Mouse (Mus musculus): ENCODE data around the gene Tex52. TPM values are rescaled to one million over a fixed set of nuclear protein-coding genes. Genes with fewer than 3 reads are reported as not detected.
A peak's percentile ranks its signal among the peaks of the same experiment; 100 is the strongest.

Tex52 gene
- polyA plus RNA-seq, 1 experiment from 2014 or later, result 0.28 TPM

GRCm38 (mm10) chr6:128416169-128416568, 40.9 kb downstream of the Tex52 start:
- H3K27me3 ChIP-seq (replicated peaks), result no peaks in the 10 kb centered on the region
- peaks cover 46% of the 10 kb centered on the region for H3K36me3 ChIP-seq
- no peak overlapping the region for H3K4me2 ChIP-seq
- no peak overlapping the region for H3K4me3 ChIP-seq
- no peak overlapping the region for H3K9ac ChIP-seq
- peaks cover 5% of the 10 kb centered on the region for H3K4me1 ChIP-seq
- 82% methylated on average over 5 of the region's 5 CpGs for WGBS
- ATAC-seq (ENCODE audit: extremely low read depth, insufficient number of reproducible peaks, low FRiP score, low TSS enrichment), result no peak
- no peaks in the 10 kb centered on the region for H3K9me3 ChIP-seq
- no peak overlapping the region for H3K27ac ChIP-seq (replicated peaks)

- H3K9ac ChIP-seq, result no peak overlapping the region
- no peak overlapping the region for H3K27ac ChIP-seq (replicated peaks)
- WGBS, result 90% methylated on average over 1 of the region's 1 CpGs
- H3K4me3 ChIP-seq, result no peak overlapping the region
- H3K4me2 ChIP-seq, result no peak overlapping the region
- peaks cover 27% of the 10 kb centered on the region for H3K36me3 ChIP-seq
- H3K27me3 ChIP-seq (replicated peaks), result no peaks in the 10 kb centered on the region
- peaks cover 11% of the 10 kb centered on the region for H3K4me1 ChIP-seq
- H3K9me3 ChIP-seq, result no peaks in the 10 kb centered on the region
- ATAC-seq (ENCODE audit: extremely low read depth, insufficient number of reproducible peaks, low FRiP score, low TSS enrichment), result no peak
These were observed 42.8 kb downstream of the Tex52 start for GRCm38 (mm10) chr6:128418076-128418475.

GRCm38 (mm10) chr6:128421036-128421435, 45.8 kb downstream of the Tex52 start:
- no peak overlapping the region for H3K9ac ChIP-seq
- H3K4me2 ChIP-seq, result no peak overlapping the region
- no peaks in the 10 kb centered on the region for H3K27me3 ChIP-seq (replicated peaks)
- H3K27ac ChIP-seq (replicated peaks), result peak overlapping the region; percentile 20
- H3K4me1 ChIP-seq, result peaks cover 18% of the 10 kb centered on the region
- H3K9me3 ChIP-seq, result no peaks in the 10 kb centered on the region
- no peak overlapping the region for H3K4me3 ChIP-seq
- 60% methylated on average over 2 of the region's 2 CpGs for WGBS
- no peak for ATAC-seq (ENCODE audit: extremely low read depth, insufficient number of reproducible peaks, low FRiP score, low TSS enrichment)
- H3K36me3 ChIP-seq, result peaks cover 13% of the 10 kb centered on the region

GRCm38 (mm10) chr6:128421480-128421879, 46.2 kb downstream of the Tex52 start:
- Histone ChIP-seq H3K4me3 (no peak overlapping the region), H3K27me3 (replicated peaks) (no peaks in the 10 kb centered on the region), H3K4me2 (no peak overlapping the region), H3K9me3 (no peaks in the 10 kb centered on the region), H3K27ac (replicated peaks) (peak overlapping the region; percentile 20), H3K9ac (no peak overlapping the region), H3K36me3 (peaks cover 13% of the 10 kb centered on the region), H3K4me1 (peaks cover 18% of the 10 kb centered on the region)
- 81% methylated on average over 3 of the region's 3 CpGs for WGBS
- no peak for ATAC-seq (ENCODE audit: extremely low read depth, insufficient number of reproducible peaks, low FRiP score, low TSS enrichment)

- Histone ChIP-seq H3K4me1 (peaks cover 18% of the 10 kb centered on the region), H3K27ac (replicated peaks) (peak overlapping the region; percentile 93), H3K4me3 (peak overlapping the region; percentile 71), H3K4me2 (peak overlapping the region; percentile 80), H3K9me3 (no peaks in the 10 kb centered on the region), H3K27me3 (replicated peaks) (no peaks in the 10 kb centered on the region), H3K36me3 (peaks cover 21% of the 10 kb centered on the region), H3K9ac (peak overlapping the region; percentile 82)
- no peak for ATAC-seq (ENCODE audit: extremely low read depth, insufficient number of reproducible peaks, low FRiP score, low TSS enrichment)
- WGBS, result 38% methylated on average over 16 of the region's 16 CpGs
These were observed 48.4 kb downstream of the Tex52 start for GRCm38 (mm10) chr6:128423496-128424268.

- Histone ChIP-seq H3K36me3 (peaks cover 25% of the 10 kb centered on the region), H3K4me3 (peak within 1 kb of the TSS; percentile 71), H3K27me3 (replicated peaks) (no peaks in the 10 kb centered on the region), H3K4me2 (peak within 1 kb of the TSS; percentile 80), H3K27ac (replicated peaks) (peak within 1 kb of the TSS; percentile 93), H3K9me3 (no peaks in the 10 kb centered on the region), H3K4me1 (peaks cover 18% of the 10 kb centered on the region), H3K9ac (peak within 1 kb of the TSS; percentile 82)
- under 1% methylated on average over 42 of the region's 42 CpGs for WGBS
- ATAC-seq (ENCODE audit: extremely low read depth, insufficient number of reproducible peaks, low FRiP score, low TSS enrichment), result peak; percentile 92
These were observed 49.2 kb downstream of the Tex52 start, which contains the start of gene Itfg2 for GRCm38 (mm10) chr6:128424269-128425019. TSS of gene Itfg2 (minus strand) at chr6:128424931.

- Histone ChIP-seq H3K9me3 (no peaks in the 10 kb centered on the region), H3K27me3 (replicated peaks) (no peaks in the 10 kb centered on the region), H3K27ac (replicated peaks) (peak overlapping the region; percentile 93), H3K36me3 (peaks cover 26% of the 10 kb centered on the region), H3K4me3 (peak overlapping the region; percentile 71), H3K4me2 (peak overlapping the region; percentile 80), H3K9ac (peak overlapping the region; percentile 82), H3K4me1 (peaks cover 21% of the 10 kb centered on the region)
- 12% methylated on average over 9 of the region's 9 CpGs for WGBS
- ATAC-seq (ENCODE audit: extremely low read depth, insufficient number of reproducible peaks, low FRiP score, low TSS enrichment), result no peak
These were observed 49.8 kb downstream of the Tex52 start for GRCm38 (mm10) chr6:128425046-128425445.

- no peaks in the 10 kb centered on the region for H3K9me3 ChIP-seq
- no peak overlapping the region for H3K4me3 ChIP-seq
- H3K27me3 ChIP-seq (replicated peaks), result no peaks in the 10 kb centered on the region
- H3K27ac ChIP-seq (replicated peaks), result no peak overlapping the region
- WGBS, result 85% methylated on average over 5 of the region's 5 CpGs
- H3K4me2 ChIP-seq, result no peak overlapping the region
- ATAC-seq (ENCODE audit: extremely low read depth, insufficient number of reproducible peaks, low FRiP score, low TSS enrichment), result no peak
- H3K36me3 ChIP-seq, result peaks cover 51% of the 10 kb centered on the region
- peaks cover 16% of the 10 kb centered on the region for H3K4me1 ChIP-seq
- H3K9ac ChIP-seq, result no peak overlapping the region
These were observed 52.3 kb downstream of the Tex52 start for GRCm38 (mm10) chr6:128427571-128427970.

- H3K27me3 ChIP-seq (replicated peaks), result no peaks in the 10 kb centered on the region
- H3K9ac ChIP-seq, result no peak overlapping the region
- no peak for ATAC-seq (ENCODE audit: extremely low read depth, insufficient number of reproducible peaks, low FRiP score, low TSS enrichment)
- H3K27ac ChIP-seq (replicated peaks), result no peak overlapping the region
- H3K4me3 ChIP-seq, result no peak overlapping the region
- H3K9me3 ChIP-seq, result no peaks in the 10 kb centered on the region
- peaks cover 69% of the 10 kb centered on the region for H3K36me3 ChIP-seq
- H3K4me1 ChIP-seq, result peaks cover 14% of the 10 kb centered on the region
- 90% methylated on average over 2 of the region's 2 CpGs for WGBS
- no peak overlapping the region for H3K4me2 ChIP-seq
These were observed 54.0 kb downstream of the Tex52 start for GRCm38 (mm10) chr6:128429300-128429699.

- Histone ChIP-seq H3K9ac (no peak overlapping the region), H3K36me3 (peaks cover 74% of the 10 kb centered on the region), H3K27me3 (replicated peaks) (no peaks in the 10 kb centered on the region), H3K4me3 (no peak overlapping the region), H3K4me1 (peaks cover 19% of the 10 kb centered on the region), H3K27ac (replicated peaks) (no peak overlapping the region), H3K4me2 (no peak overlapping the region), H3K9me3 (no peaks in the 10 kb centered on the region)
- 75% methylated on average over 6 of the region's 6 CpGs for WGBS
- no peak for ATAC-seq (ENCODE audit: extremely low read depth, insufficient number of reproducible peaks, low FRiP score, low TSS enrichment)
These were observed 54.6 kb downstream of the Tex52 start for GRCm38 (mm10) chr6:128429826-128430225.

GRCm38 (mm10) chr6:128432356-128432915, 57.2 kb downstream of the Tex52 start:
- Histone ChIP-seq H3K4me2 (no peak overlapping the region), H3K36me3 (peaks cover 92% of the 10 kb centered on the region), H3K27ac (replicated peaks) (no peak overlapping the region), H3K27me3 (replicated peaks) (no peaks in the 10 kb centered on the region), H3K9ac (no peak overlapping the region), H3K4me1 (peaks cover 41% of the 10 kb centered on the region), H3K9me3 (no peaks in the 10 kb centered on the region), H3K4me3 (no peak overlapping the region)
- 79% methylated on average over 13 of the region's 13 CpGs for WGBS
- ATAC-seq (ENCODE audit: extremely low read depth, insufficient number of reproducible peaks, low FRiP score, low TSS enrichment), result no peak

Measured in heart, embryonic 13.5 days (tissue).